Mouse (Mus musculus): ENCODE measurements around the gene Plscr2.

The Plscr2 gene

GRCm38 (mm10) chr9:92275486-92276207, at the start of gene Plscr2:
Plscr2 (plus strand) TSS chr9:92275602.
- no peak for DNase-seq

- DNase-seq = no peak
Observed at GRCm38 (mm10) chr9:92226127-92226655, 49.2 kb upstream of the Plscr2 start.

DNA sequence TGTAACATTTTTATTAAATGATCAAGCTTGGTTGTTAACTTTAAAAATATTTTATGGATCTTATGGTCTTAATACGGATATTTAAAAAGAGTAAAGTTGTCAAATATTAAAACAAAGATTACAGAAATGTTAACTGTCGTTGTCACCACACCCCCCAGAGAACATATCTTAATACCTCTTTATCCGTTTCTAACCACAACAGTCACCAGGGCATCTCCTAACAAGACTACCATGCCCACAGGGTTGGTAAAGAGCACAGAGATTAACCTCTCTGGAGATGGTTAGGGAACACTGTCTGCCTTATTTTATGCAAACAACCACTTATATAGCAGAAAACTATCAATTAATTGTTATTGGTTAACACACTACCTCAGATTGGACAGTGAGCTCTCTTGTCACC, 48.6 kb upstream of the Plscr2 start:
- DNase-seq = no peak

DNA sequence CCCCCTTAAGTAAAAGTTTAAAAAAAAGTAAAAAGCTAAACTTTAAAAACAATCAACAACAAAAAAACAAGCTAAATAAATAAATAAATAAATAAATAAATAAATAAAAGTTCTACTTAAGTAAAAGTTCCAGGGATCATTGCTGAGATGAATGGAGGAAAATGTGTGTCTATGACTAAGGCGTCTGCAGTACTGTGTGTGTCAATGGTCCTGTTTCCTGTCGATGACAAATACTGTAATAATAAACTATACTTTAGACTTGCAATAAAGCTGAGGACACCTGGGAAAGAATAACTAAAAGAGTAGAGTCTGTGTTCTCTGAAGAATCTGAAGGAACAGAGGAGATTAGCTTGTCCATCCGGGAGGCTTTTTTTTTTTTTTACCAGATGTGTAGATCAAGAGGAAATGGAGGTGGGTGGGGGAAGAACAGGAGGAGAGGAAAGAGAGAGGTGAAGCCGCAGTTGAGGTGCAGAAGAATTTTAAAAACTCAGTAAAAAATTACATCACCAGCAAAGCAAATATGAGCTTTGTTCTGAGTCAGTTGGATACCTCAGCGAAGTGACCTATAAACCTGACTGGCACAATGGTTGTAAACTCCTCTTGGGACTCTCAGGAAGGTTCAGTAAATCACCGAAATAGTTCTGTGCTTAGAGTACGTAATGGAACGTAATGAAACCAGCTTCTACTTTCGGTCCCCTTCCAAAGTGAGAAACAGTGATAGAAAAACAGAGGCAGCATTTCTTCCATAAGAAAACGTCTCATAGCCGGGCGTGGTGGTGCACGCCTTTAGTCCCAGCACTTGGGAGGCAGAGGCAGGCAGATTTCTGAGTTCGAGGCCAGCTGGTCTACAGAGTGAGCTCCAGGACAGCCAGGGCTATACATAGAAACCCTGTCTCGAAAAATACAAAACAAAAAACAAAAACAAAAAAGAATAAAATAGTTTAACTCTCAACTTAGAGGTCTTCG, 46.3 kb upstream of the Plscr2 start:
- DNase-seq = no peak

GRCm38 (mm10) chr9:92229833-92230205, 45.6 kb upstream of the Plscr2 start:
- no peak for DNase-seq

DNA sequence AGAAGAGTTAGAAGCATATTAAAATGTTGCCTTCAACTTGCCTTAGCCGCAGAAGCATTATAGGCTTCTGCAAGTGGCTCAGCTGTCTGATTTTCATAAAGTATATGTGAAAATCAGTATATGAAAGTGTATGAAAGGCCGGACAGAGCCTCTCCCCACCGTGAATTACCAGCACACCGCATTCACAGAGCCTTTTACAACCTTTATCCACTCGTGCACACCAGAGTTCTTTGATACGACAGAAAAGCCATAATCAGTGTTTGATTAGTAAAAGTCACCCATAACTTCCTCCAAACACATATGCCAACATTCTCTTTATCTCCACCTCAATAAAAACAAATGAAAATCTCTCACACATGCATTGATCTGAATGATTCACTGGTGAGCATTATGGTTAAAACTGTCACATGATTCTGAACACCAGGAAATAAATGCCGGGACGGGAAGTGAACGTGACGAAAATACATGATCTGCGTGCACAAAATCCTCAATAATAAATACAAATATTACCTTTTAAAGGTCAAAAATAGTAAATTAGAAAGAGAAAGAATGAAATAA, 40.4 kb upstream of the Plscr2 start:
- no peak for DNase-seq

GRCm38 (mm10) chr9:92248773-92249446, 26.5 kb upstream of the Plscr2 start:
- no peak for DNase-seq

DNA sequence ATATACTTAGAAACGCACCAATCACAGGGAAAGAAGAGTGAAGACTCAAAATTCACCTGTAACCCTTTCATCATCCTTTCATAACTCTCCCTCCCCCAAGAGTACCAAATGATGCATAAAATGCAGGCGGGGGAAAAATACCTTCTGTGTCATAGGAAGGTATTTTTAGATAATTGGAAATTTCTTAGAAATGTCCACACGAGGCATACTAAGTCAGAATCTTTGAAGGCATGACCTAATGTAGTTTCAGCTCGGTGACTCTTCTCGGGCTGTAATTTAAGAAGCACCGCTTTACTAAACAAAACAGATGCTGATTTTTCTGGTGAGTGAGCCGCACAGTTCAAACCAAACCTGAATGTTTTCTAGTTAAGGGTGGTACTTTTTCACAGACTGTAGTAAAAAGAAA, 26.0 kb upstream of the Plscr2 start, which contains the start of gene Plscr1:
Plscr1 (plus strand) TSS at position 304 of the 406 bp plus-strand sequence.
- no peak for DNase-seq

DNA sequence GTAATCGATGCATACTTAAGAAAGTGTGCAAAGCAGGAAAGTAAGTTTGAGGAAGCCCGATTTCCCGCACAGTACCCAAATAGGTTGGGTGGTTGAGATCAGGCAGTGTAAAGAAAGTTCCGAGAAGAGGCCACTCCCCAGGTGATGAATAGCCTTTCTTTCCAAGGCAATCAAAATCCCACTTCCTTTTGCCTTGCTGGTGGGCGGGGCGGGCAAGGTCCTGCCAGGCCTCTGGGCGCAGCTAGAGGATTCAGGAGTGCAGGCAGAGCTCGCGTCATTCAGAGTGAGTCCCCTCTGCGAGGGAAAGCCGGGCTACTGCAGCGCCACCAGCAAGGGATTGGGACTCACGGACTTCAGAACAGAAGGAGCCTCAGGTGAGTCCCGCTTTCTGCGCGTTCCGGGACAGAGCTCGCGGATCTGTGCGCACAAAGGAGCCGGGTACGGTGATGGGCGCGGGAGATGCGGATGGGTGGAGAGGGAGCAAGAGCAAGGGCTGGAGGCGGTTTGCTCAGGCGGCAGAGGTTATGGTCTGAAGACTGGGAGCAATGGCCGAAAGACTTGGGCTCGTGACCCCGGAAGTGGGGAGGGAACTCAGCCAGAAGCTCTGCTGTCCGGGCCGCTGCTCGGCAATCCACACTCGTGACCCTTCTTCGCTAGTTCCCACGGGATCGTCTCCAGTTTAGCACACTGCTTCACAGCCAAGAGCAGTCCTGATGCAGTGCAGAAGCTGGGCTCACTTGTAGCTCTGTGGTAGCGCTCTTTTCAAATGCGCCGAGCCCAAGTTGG, 25.2 kb upstream of the Plscr2 start:
- DNase-seq = peak; percentile 29

DNA sequence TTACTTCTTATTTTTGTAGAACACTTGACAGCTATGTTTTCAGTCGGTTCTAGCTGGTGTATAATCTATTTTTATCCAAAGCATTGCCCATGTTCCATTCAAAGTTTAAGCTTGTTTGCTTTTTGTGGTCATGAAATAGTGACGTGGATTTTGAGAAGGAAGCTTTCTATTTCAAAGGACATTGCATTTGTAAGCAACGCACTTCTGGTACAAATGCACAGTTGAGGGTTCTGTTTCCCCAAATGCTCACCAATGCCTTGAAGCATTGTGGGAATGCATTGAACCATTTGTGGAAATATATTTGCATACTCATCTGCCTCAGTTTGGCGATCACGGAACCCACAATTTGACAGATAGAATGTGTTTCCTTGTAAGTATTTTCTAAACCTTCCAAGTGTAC, 22.7 kb upstream of the Plscr2 start:
- DNase-seq = no peak

- no peak for DNase-seq
Observed at GRCm38 (mm10) chr9:92253585-92254321, 21.6 kb upstream of the Plscr2 start.

GRCm38 (mm10) chr9:92260481-92261159, 14.8 kb upstream of the Plscr2 start:
- DNase-seq = no peak

- DNase-seq = no peak
Observed at GRCm38 (mm10) chr9:92265719-92266118, 9.7 kb upstream of the Plscr2 start.

- DNase-seq = no peak
Observed at GRCm38 (mm10) chr9:92266558-92267171, 8.7 kb upstream of the Plscr2 start.

DNA sequence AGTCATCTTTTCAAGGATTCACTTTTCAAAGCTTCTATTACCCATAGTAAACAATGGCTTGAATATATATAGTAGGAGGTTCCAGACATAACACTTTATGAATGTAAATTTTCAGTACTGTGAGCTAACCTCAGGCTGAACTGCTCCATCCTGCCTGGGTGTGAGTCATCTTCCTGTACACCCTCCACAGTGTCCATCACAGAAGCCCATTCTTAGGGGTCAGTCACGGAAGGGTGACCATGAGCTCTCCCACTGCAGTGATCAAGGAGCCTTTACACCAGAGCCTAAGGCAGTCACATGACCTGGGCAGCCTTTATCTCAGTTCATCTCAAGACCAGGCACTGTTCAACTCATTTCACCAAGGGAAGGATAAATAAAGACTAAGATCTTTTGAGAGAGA, 7.7 kb upstream of the Plscr2 start:
- no peak for DNase-seq

DNA sequence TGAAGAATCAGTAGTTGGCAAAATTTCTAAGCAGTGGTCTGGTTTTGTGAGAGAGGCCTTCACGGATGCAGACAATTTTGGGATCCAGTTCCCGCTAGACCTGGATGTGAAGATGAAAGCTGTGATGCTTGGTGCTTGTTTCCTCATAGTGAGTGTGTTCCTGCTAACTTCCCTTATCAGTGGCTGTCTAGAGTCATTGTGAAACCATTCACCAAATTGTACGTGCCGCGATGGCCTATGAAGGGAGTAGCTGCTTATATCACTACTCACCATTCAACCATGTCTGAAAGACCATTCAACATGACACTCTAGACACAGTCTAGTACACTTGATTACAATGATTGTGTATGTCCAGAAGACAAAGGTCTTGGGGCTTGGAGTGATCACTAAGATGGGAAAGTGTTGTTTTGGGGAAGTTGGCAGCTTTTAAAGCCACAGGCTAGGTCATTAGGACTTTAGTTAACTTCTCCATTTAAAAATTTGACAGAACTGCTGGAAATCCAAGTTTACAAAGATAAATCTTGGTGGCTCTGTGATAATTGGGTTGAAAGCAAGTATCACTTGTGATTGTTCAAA, 5.5 kb upstream of the Plscr2 start:
- no peak for DNase-seq

DNA sequence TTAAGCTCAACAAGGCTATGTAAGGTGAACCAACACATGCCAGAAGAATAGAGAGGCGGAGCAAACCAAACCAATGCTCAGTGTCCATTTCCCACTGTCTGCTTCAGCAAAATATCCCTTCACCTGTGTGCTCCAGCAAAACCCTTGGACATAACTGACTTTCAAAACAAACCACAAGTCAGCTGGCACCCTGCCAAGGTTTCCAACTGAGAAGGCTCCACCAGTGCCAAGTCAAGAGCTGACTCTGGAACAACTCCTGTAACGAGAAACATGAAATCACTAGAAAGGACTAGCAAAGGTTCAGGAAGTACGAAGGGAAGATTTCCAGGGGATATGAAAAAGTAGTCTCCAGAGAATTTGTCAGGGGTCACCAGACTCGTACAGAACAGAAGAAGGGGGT, 4.5 kb upstream of the Plscr2 start:
- DNase-seq = peak; percentile 11

- DNase-seq = no peak
Observed at GRCm38 (mm10) chr9:92272650-92273049, 2.8 kb upstream of the Plscr2 start.

- DNase-seq = no peak
Observed at GRCm38 (mm10) chr9:92273271-92273670, 2.1 kb upstream of the Plscr2 start.
